Comparison of ENCODE assay signal across 8 mouse cellular contexts in the genomic region with DNA sequence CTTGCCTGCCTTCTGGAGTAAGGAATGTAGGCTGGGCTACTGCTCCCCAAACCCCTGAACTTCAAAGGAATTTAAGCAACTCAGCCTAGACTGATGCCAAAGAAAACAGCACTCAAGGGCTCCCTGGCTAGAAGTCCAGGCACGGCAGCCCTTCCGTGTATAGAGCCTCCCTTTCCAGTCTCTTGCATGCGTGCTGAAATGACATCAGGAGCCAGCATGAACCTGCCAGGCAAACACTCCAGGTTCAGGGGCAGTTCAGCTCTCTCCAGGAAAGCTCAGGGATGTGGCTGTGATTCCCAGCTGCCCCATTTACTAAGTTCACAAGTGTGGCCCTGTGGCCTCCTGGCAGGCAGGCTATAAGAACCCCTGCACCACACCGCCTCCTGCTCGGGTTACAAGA.
DNase-seq lines count a peak whose midpoint lies in the region; ATAC-seq lines count a peak whose summit lies in the region.

No protein-coding gene starts in this region.

- peaks cover 61% of the 10 kb centered on the region for H3K4me1 ChIP-seq in heart, embryonic 10.5 days
- peaks cover 39% of the 10 kb centered on the region for H3K4me1 ChIP-seq in embryonic facial prominence, embryonic 15.5 days
- H3K4me1 ChIP-seq in limb, embryonic 15.5 days, result peaks cover 49% of the 10 kb centered on the region

- H3K9me3 ChIP-seq in heart, embryonic 10.5 days, result no peaks in the 10 kb centered on the region
- H3K9me3 ChIP-seq in embryonic facial prominence, embryonic 15.5 days (replicated peaks), result no peaks in the 10 kb centered on the region
- H3K9me3 ChIP-seq in limb, embryonic 15.5 days, result no peaks in the 10 kb centered on the region

- H3K9ac ChIP-seq in embryonic facial prominence, embryonic 15.5 days, result no peak overlapping the region
- H3K9ac ChIP-seq in limb, embryonic 15.5 days, result no peak overlapping the region

- H3K4me2 ChIP-seq in embryonic facial prominence, embryonic 15.5 days (replicated peaks), result no peak overlapping the region
- H3K4me2 ChIP-seq in limb, embryonic 15.5 days, result no peak overlapping the region

- no peaks in the 10 kb centered on the region for H3K36me3 ChIP-seq in heart, embryonic 10.5 days
- no peaks in the 10 kb centered on the region for H3K36me3 ChIP-seq in embryonic facial prominence, embryonic 15.5 days
- no peaks in the 10 kb centered on the region for H3K36me3 ChIP-seq in limb, embryonic 15.5 days

- WGBS in heart, embryonic 10.5 days, result 61% methylated on average over 5 of the region's 5 CpGs
- WGBS in embryonic facial prominence, embryonic 15.5 days, result 40% methylated on average over 5 of the region's 5 CpGs
- WGBS in limb, embryonic 15.5 days, result 22% methylated on average over 5 of the region's 5 CpGs

- peak overlapping the region; percentile 64 for H3K27ac ChIP-seq in heart, embryonic 10.5 days
- H3K27ac ChIP-seq in embryonic facial prominence, embryonic 15.5 days (replicated peaks), result peak overlapping the region; percentile 28; the same call in 1 of the 2 replicates
- peak overlapping the region; percentile 44 for H3K27ac ChIP-seq in limb, embryonic 15.5 days

- H3K27me3 ChIP-seq in heart, embryonic 10.5 days (ENCODE audit: insufficient read depth, poor library complexity, severe bottlenecking), result no peaks in the 10 kb centered on the region
- no peaks in the 10 kb centered on the region for H3K27me3 ChIP-seq in embryonic facial prominence, embryonic 15.5 days
- no peaks in the 10 kb centered on the region for H3K27me3 ChIP-seq in limb, embryonic 15.5 days

- peak; percentile 68; the same call in 1 of the 2 replicates for ATAC-seq in embryonic facial prominence, embryonic 15.5 days (ENCODE audit: insufficient number of reproducible peaks, low FRiP score, low TSS enrichment, low read depth)
- peak; percentile 86 for ATAC-seq in limb, embryonic 15.5 days (ENCODE audit: insufficient number of reproducible peaks, low FRiP score, low TSS enrichment, low read depth)

- H3K4me3 ChIP-seq in heart, embryonic 10.5 days, result no peak overlapping the region
- H3K4me3 ChIP-seq in embryonic facial prominence, embryonic 15.5 days (replicated peaks), result no peak overlapping the region
- H3K4me3 ChIP-seq in limb, embryonic 15.5 days, result no peak overlapping the region

- DNase-seq in heart, embryonic 10.5 days (ENCODE audit: low spot score), result no peak
- DNase-seq in heart, adult 9 months (ENCODE audit: low spot score in 2 of 2), result no peak
- peak; percentile 78 for DNase-seq in Muller cell, postnatal 12 days (ENCODE audit: inconsistent ontology term)
- DNase-seq in ovary, postnatal 14 days (ENCODE audit: low spot score), result no peak
- DNase-seq in c-Kit-positive CD71-positive TER-119-positive erythroid progenitor cells, embryonic 14.5 days (ENCODE audit: low spot score), result no peak
- no peak for DNase-seq in urinary bladder, adult 18-20 months (ENCODE audit: low spot score in 2 of 2)
